Mouse (Mus musculus): ENCODE measurements around the gene Tmbim4. TPM values are rescaled to one million over a fixed set of nuclear protein-coding genes. Genes with fewer than 3 reads are reported as not detected.
A peak's percentile ranks its signal among the peaks of the same experiment; 100 is the strongest.

Gene Tmbim4
- total and polyA plus RNA-seq, 3 experiments: 91.9 to 194 (median 112) TPM

DNA sequence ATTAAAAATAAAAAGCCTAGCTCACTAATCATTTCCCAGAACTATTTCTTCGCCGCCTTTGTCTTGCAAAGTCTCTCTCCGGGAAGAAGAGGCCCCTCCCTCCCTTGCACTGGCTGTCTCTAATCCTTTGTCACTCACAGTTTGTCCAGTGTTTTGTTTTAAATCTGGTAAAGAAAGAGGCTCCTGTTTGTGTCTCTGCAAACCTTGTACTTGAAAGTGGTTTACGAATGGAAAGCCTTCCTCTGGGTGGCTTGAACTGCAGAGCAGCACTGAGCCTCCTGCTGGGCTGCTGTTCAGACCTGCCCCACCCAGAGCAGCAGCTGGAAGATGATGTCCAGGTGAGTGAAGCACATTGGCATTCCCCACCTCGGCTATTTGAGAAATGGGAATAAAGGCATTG lies 30.1 kb upstream of the Tmbim4 start:
- 61% methylated on average over 5 of the region's 5 CpGs for WGBS
- H3K79me2 ChIP-seq (replicated peaks; ENCODE audit: control insufficient read depth, insufficient read depth, low read length): no peaks in the 10 kb centered on the region
- intact Hi-C loops (cut with DNase I): no loop called here
- no peak for TF ChIP-seq CTCF (IDR thresholded peaks at IDR 0.05)
- TF ChIP-seq EP300 (IDR thresholded peaks at IDR 0.05; ENCODE audit: insufficient read depth, low read depth, low read length): no peak
- no peak for TF ChIP-seq POLR2A (IDR thresholded peaks at IDR 0.05; ENCODE audit: insufficient read depth, low read depth, low read length)
- no peak overlapping the region for H3K27ac ChIP-seq
- H3K27me3 ChIP-seq (ENCODE audit: control insufficient read depth, insufficient read depth, low read length): no peaks in the 10 kb centered on the region
- no peaks in the 10 kb centered on the region for H3K36me3 ChIP-seq (ENCODE audit: control insufficient read depth, insufficient read depth, low read length)
- no peak for DNase-seq
- H3K9ac ChIP-seq (ENCODE audit: low read depth, low read length): no peak overlapping the region
- H3K4me3 ChIP-seq: no peak overlapping the region
- H3K4me1 ChIP-seq (ENCODE audit: control insufficient read depth, insufficient read depth, low read length): no peaks in the 10 kb centered on the region

DNA sequence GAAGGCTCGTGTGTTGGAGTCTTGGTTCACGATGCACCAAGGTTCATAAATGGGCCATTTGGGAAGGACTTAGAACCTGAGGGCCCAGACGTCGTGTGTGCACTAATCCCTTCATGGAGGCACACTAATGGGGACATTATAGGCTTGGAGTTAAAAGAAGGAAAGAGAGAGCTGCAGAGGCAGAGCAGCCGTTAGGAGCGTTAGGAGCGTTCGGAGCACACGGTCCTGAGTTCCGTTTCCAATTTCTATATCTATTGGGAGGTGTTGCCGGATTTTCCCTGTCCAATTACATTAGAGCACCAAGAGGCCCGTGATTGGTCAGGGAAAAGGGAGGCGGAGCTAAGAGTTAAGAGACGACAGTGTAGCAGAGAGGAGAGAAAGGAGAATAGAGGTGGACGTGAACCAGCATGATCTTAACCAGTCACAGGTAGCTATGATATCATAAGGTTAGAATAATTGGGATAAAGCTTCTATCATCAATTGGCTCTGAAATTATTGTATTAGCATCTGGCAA lies 27.1 kb upstream of the Tmbim4 start:
- intact Hi-C loops (cut with DNase I): no loop called here
- no peak overlapping the region for H3K9ac ChIP-seq (ENCODE audit: low read depth, low read length)
- no peak overlapping the region for H3K4me3 ChIP-seq
- no peaks in the 10 kb centered on the region for H3K36me3 ChIP-seq (ENCODE audit: control insufficient read depth, insufficient read depth, low read length)
- H3K79me2 ChIP-seq (replicated peaks; ENCODE audit: control insufficient read depth, insufficient read depth, low read length): no peaks in the 10 kb centered on the region
- no peaks in the 10 kb centered on the region for H3K27me3 ChIP-seq (ENCODE audit: control insufficient read depth, insufficient read depth, low read length)
- no peak overlapping the region for H3K27ac ChIP-seq
- no peaks in the 10 kb centered on the region for H3K4me1 ChIP-seq (ENCODE audit: control insufficient read depth, insufficient read depth, low read length)
- no peak for DNase-seq
- TF ChIP-seq POLR2A (IDR thresholded peaks at IDR 0.05; ENCODE audit: insufficient read depth, low read depth, low read length) (no peak), CTCF (IDR thresholded peaks at IDR 0.05) (no peak), EP300 (IDR thresholded peaks at IDR 0.05; ENCODE audit: insufficient read depth, low read depth, low read length) (no peak)
- WGBS: 85% methylated on average over 15 of the region's 15 CpGs

DNA sequence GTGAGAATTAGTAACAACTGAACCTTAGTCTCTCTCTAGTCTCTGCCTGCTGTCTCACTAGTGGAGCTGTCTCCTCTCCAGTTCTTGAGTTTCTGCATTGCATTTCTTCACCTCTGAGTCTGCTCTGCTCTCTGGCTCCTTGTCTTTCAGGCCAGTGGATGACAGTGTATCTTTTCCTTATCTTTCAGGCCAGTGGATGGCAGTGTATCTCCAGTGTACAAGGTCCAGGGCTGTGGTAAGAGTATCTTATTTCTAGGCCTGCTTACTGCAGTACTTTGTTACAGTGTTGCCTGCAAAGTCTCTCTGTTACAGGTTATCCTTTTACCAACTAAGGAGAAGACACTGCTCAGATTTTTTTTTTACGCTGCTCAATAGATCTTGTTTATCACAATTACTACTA lies 18.5 kb upstream of the Tmbim4 start:
- TF ChIP-seq CTCF (IDR thresholded peaks at IDR 0.05): peak; percentile 56
- no peak for TF ChIP-seq EP300 (IDR thresholded peaks at IDR 0.05; ENCODE audit: insufficient read depth, low read depth, low read length)
- TF ChIP-seq POLR2A (IDR thresholded peaks at IDR 0.05; ENCODE audit: insufficient read depth, low read depth, low read length): no peak
- H3K4me1 ChIP-seq (ENCODE audit: control insufficient read depth, insufficient read depth, low read length): no peaks in the 10 kb centered on the region
- H3K4me3 ChIP-seq: no peak overlapping the region
- WGBS: 88% methylated on average over 1 of the region's 1 CpGs
- intact Hi-C loops (cut with DNase I): loop anchor here (1.0 kb wide), 1 partner anchor 19 kb away; the partner anchor contains the start of gene Irak3
- H3K79me2 ChIP-seq (replicated peaks; ENCODE audit: control insufficient read depth, insufficient read depth, low read length): no peaks in the 10 kb centered on the region; the same call in 1 of the 2 replicates
- H3K9ac ChIP-seq (ENCODE audit: low read depth, low read length): no peak overlapping the region
- no peak for DNase-seq
- no peaks in the 10 kb centered on the region for H3K27me3 ChIP-seq (ENCODE audit: control insufficient read depth, insufficient read depth, low read length)
- no peak overlapping the region for H3K27ac ChIP-seq
- H3K36me3 ChIP-seq (ENCODE audit: control insufficient read depth, insufficient read depth, low read length): no peaks in the 10 kb centered on the region

DNA sequence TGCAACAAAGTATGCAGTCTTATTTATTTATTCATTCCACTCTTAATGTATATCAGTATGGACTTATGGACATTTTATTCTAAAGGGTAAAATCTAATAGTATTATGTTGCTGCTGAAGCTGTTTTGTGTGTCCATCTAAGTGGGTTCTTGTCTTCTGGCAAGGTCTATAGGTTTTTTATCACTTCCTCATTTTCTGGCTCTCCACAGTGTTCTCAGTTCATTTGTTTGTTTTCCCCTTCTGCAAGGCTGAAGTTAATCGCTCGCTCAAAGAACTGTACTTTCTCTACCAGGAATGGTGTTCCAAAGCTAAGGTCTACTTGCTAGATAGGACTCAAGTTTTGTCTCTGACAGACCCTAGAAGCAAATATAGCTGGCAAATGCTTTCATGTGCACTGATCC lies 18.0 kb upstream of the Tmbim4 start:
- H3K36me3 ChIP-seq (ENCODE audit: control insufficient read depth, insufficient read depth, low read length): no peaks in the 10 kb centered on the region
- DNase-seq: no peak
- H3K4me1 ChIP-seq (ENCODE audit: control insufficient read depth, insufficient read depth, low read length): no peaks in the 10 kb centered on the region
- H3K9ac ChIP-seq (ENCODE audit: low read depth, low read length): no peak overlapping the region
- H3K27ac ChIP-seq: no peak overlapping the region
- no peak overlapping the region for H3K4me3 ChIP-seq
- no peaks in the 10 kb centered on the region; the same call in 1 of the 2 replicates for H3K79me2 ChIP-seq (replicated peaks; ENCODE audit: control insufficient read depth, insufficient read depth, low read length)
- WGBS: 64% methylated on average over 2 of the region's 2 CpGs
- intact Hi-C loops (cut with DNase I): loop anchor here (1.0 kb wide), 1 partner anchor 19 kb away; the partner anchor contains the start of gene Irak3
- H3K27me3 ChIP-seq (ENCODE audit: control insufficient read depth, insufficient read depth, low read length): no peaks in the 10 kb centered on the region
- TF ChIP-seq EP300 (IDR thresholded peaks at IDR 0.05; ENCODE audit: insufficient read depth, low read depth, low read length): no peak
- no peak for TF ChIP-seq CTCF (IDR thresholded peaks at IDR 0.05)
- TF ChIP-seq POLR2A (IDR thresholded peaks at IDR 0.05; ENCODE audit: insufficient read depth, low read depth, low read length): no peak

DNA sequence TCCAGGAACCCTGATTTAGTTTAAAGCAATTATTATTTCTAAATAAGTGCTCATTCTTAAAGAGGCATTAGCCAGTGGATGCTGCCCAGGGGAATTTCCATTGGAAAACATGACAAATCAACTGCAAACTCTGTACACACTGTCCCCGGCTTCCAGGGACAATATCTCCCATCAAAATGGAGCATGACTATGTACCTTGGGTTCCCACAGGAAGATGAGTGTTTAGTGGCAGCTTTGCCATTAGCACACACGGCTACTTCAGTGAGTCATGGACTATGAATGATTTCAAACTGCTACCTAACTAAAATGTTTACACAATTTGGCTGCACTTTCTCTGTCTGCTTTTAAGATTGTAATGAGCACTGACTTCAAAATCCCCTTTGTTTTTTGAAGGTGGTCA lies 12.9 kb upstream of the Tmbim4 start:
- Histone ChIP-seq H3K27ac (no peak overlapping the region), H3K4me1 (ENCODE audit: control insufficient read depth, insufficient read depth, low read length) (peaks cover 6% of the 10 kb centered on the region), H3K36me3 (ENCODE audit: control insufficient read depth, insufficient read depth, low read length) (no peaks in the 10 kb centered on the region), H3K79me2 (replicated peaks; ENCODE audit: control insufficient read depth, insufficient read depth, low read length) (no peaks in the 10 kb centered on the region; the same call in 1 of the 2 replicates), H3K4me3 (no peak overlapping the region), H3K9ac (ENCODE audit: low read depth, low read length) (no peak overlapping the region), H3K27me3 (ENCODE audit: control insufficient read depth, insufficient read depth, low read length) (no peaks in the 10 kb centered on the region)
- TF ChIP-seq POLR2A (IDR thresholded peaks at IDR 0.05; ENCODE audit: insufficient read depth, low read depth, low read length) (no peak), CTCF (IDR thresholded peaks at IDR 0.05) (no peak), EP300 (IDR thresholded peaks at IDR 0.05; ENCODE audit: insufficient read depth, low read depth, low read length) (no peak)
- intact Hi-C loops (cut with DNase I): no loop called here
- DNase-seq: no peak
- WGBS: 30% methylated on average over 2 of the region's 2 CpGs

DNA sequence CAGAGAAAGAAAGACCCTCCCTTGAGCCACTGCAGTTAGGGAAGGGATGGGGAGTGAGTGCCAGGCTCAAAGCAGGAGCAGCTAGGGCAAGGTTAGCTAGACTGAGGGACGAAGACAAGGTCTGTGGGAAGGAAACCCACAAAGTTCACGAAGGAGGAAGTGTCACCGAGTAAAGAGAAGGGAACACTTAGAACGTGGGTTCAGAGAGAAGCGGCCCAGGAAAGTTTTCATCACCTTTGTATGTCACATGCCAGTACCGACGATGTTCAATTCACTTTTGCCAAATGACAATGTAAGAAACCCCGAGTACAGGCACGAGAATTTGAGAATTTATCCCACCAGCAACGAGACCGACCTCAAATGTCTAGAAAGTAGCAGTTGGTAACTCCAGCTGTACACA lies 12.1 kb upstream of the Tmbim4 start:
- H3K27me3 ChIP-seq (ENCODE audit: control insufficient read depth, insufficient read depth, low read length): no peaks in the 10 kb centered on the region
- 51% methylated on average over 11 of the region's 11 CpGs for WGBS
- no peaks in the 10 kb centered on the region for H3K36me3 ChIP-seq (ENCODE audit: control insufficient read depth, insufficient read depth, low read length)
- peaks cover 6% of the 10 kb centered on the region for H3K4me1 ChIP-seq (ENCODE audit: control insufficient read depth, insufficient read depth, low read length)
- no peak overlapping the region for H3K27ac ChIP-seq
- intact Hi-C loops (cut with DNase I): no loop called here
- TF ChIP-seq EP300 (IDR thresholded peaks at IDR 0.05; ENCODE audit: insufficient read depth, low read depth, low read length): no peak
- no peak for TF ChIP-seq CTCF (IDR thresholded peaks at IDR 0.05)
- TF ChIP-seq POLR2A (IDR thresholded peaks at IDR 0.05; ENCODE audit: insufficient read depth, low read depth, low read length): no peak
- no peak overlapping the region for H3K9ac ChIP-seq (ENCODE audit: low read depth, low read length)
- no peak for DNase-seq
- H3K79me2 ChIP-seq (replicated peaks; ENCODE audit: control insufficient read depth, insufficient read depth, low read length): no peaks in the 10 kb centered on the region
- H3K4me3 ChIP-seq: no peak overlapping the region
